Mouse (Mus musculus) lung, postnatal 0 days (tissue): Measurements from ENCODE around the gene Aipl1.

ENCODE experiments used
- CTCF ChIP-seq: IDR thresholded peaks from 2 replicates; pipeline ENCODE4 v1.5.1; 2016; ENCODE audit warnings: antibody characterized with exemption, mild to moderate bottlenecking
- EP300 ChIP-seq: IDR thresholded peaks from 2 replicates; pipeline ENCODE4 v1.6.1; 2016; ENCODE audit warnings: antibody characterized with exemption, mild to moderate bottlenecking, control low read depth

- TF ChIP-seq CTCF = no peak
- no peak for TF ChIP-seq EP300
These were observed 20.1 kb downstream of the Aipl1 start for GRCm38 (mm10) chr11:72017253-72017601.
